Mouse (Mus musculus) small intestine, adult 2 months (tissue): ENCODE measurements around the gene Ldlr. TPM values are rescaled to one million over a fixed set of nuclear protein-coding genes. Genes with fewer than 3 reads are reported as not detected.
"Not testable (repeated sequence)": the region's sequence is repeated elsewhere in the genome, so short reads cannot be mapped to it uniquely, and the experiment has no call there.

ENCODE experiments used
- H3K27ac ChIP-seq: fragments of 200-500 bp; 2 replicates; pipeline ENCODE4 v1.5.1; 2012; ENCODE audit warnings: low read depth, low read length, control low read depth, inconsistent platforms; ENCODE audit not compliant: insufficient read depth
- H3K27me3 ChIP-seq: fragments of 200-500 bp; 2 replicates; pipeline ENCODE4 v1.6.1; 2012; ENCODE audit warnings: mild to moderate bottlenecking, moderate library complexity, low read length, inconsistent platforms; ENCODE audit not compliant: control insufficient read depth, insufficient read depth
- H3K36me3 ChIP-seq: fragments of 200-500 bp; 2 replicates; pipeline ENCODE4 v1.6.1; 2012; ENCODE audit warnings: mild to moderate bottlenecking, low read length, control low read depth, inconsistent platforms; ENCODE audit not compliant: control insufficient read depth, insufficient read depth
- H3K4me1 ChIP-seq: fragments of 200-500 bp; 2 replicates; pipeline ENCODE4 v1.6.1; 2012; ENCODE audit warnings: low read length, inconsistent platforms, mixed read lengths; ENCODE audit not compliant: control insufficient read depth, insufficient read depth, insufficient read length
- H3K4me3 ChIP-seq: fragments of 200-500 bp; 2 replicates; pipeline ENCODE4 v1.5.1; 2012; ENCODE audit warnings: low read depth, mild to moderate bottlenecking, control low read depth, inconsistent platforms, low read length, moderate library complexity
- CTCF ChIP-seq: fragments of 200-500 bp; IDR thresholded peaks from 2 replicates; pipeline ENCODE4 v1.5.1; 2012; ENCODE audit warnings: low read depth, mild to moderate bottlenecking, control low read depth, inconsistent platforms, low read length, moderate library complexity, mixed read lengths; ENCODE audit not compliant: insufficient replicate concordance, insufficient read length; ENCODE audit errors: extremely low read depth
- POLR2A ChIP-seq: fragments of 200-500 bp; IDR thresholded peaks from 2 replicates; pipeline ENCODE4 v1.6.1; 2012; ENCODE audit warnings: low read depth, mild to moderate bottlenecking, control low read depth, inconsistent platforms, low read length, moderate library complexity
- WGBS: fragments of 180-500 bp; shearing (Covaris S2); methylation state at CpG from one replicate; pipeline ENCODE4 v1.1.7; 2018; 5-methylcytosine and 5-hydroxymethylcytosine counted together
- polyA plus RNA-seq: library from polyadenylated mRNA; depleted of rRNA; stranded (reverse); fragments of >200 nt; gene quantifications from 2 replicates; pipeline ENCODE4 v1.2.3, GENCODE M21; 2012

Ldlr gene
- polyA plus RNA-seq, 1 experiment: 58.9 TPM

- no peak overlapping the region; the same call in 1 of the 2 replicates for H3K4me3 ChIP-seq
- H3K36me3 ChIP-seq: peaks cover 7% of the 10 kb centered on the region; the same call in 1 of the 2 replicates
- H3K4me1 ChIP-seq: peaks cover 6% of the 10 kb centered on the region
- H3K27ac ChIP-seq: no peak overlapping the region
- WGBS: 14% methylated on average over 8 of the region's 8 CpGs
- H3K27me3 ChIP-seq: no peaks in the 10 kb centered on the region
- no peak for TF ChIP-seq POLR2A
- TF ChIP-seq CTCF: no peak
These were observed 69.4 kb downstream of the Ldlr start for GRCm38 (mm10) chr9:21792644-21793043.

- not testable (repeated sequence) for H3K4me1 ChIP-seq, H3K27me3 ChIP-seq, H3K36me3 ChIP-seq, H3K4me3 ChIP-seq, H3K27ac ChIP-seq
- 94% methylated on average over 6 of the region's 6 CpGs for WGBS
These were observed 70.2 kb downstream of the Ldlr start for GRCm38 (mm10) chr9:21793507-21793906.

- Histone ChIP-seq H3K27ac (no peak overlapping the region), H3K4me1 (peaks cover 11% of the 10 kb centered on the region), H3K27me3 (no peaks in the 10 kb centered on the region), H3K4me3 (no peak overlapping the region), H3K36me3 (peaks cover 7% of the 10 kb centered on the region; the same call in 1 of the 2 replicates)
- 94% methylated on average over 18 of the region's 18 CpGs for WGBS
- TF ChIP-seq CTCF (no peak), POLR2A (no peak)
These were observed 71.1 kb downstream of the Ldlr start for GRCm38 (mm10) chr9:21794344-21794834.

DNA sequence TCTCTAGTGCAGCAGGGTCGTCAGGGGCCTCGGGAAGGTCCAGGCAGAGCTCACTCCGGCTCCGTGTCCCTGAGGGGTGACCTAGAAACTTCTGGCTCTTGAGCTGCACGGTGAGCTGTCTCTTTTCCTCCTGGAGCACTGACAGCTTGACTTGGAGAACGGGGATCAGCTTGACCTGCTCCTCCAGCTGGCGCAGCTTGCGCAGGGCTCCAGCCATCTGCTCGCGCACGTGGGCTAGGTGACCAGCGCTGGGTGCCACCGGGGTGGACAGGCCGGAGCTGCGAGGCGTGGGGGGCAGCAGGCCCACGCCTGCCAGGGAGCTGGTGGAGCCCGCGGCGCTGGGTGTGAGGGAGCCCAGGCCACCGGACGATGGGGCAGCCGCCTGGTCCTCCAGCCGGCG lies 71.6 kb downstream of the Ldlr start:
- Histone ChIP-seq H3K4me1 (peaks cover 11% of the 10 kb centered on the region), H3K27ac (no peak overlapping the region), H3K36me3 (peaks cover 7% of the 10 kb centered on the region; the same call in 1 of the 2 replicates), H3K27me3 (no peaks in the 10 kb centered on the region), H3K4me3 (no peak overlapping the region)
- no peak for TF ChIP-seq POLR2A
- TF ChIP-seq CTCF: no peak
- 96% methylated on average over 25 of the region's 25 CpGs for WGBS

GRCm38 (mm10) chr9:21795579-21795978 lies 72.3 kb downstream of the Ldlr start:
- no peak for TF ChIP-seq CTCF
- no peak for TF ChIP-seq POLR2A
- H3K4me1 ChIP-seq: peaks cover 11% of the 10 kb centered on the region
- H3K27ac ChIP-seq: no peak overlapping the region
- H3K4me3 ChIP-seq: no peak overlapping the region
- whole genome bisulfite sequencing: 91% methylated on average over 5 of the region's 5 CpGs
- no peaks in the 10 kb centered on the region for H3K27me3 ChIP-seq
- H3K36me3 ChIP-seq: peaks cover 7% of the 10 kb centered on the region; the same call in 1 of the 2 replicates

DNA sequence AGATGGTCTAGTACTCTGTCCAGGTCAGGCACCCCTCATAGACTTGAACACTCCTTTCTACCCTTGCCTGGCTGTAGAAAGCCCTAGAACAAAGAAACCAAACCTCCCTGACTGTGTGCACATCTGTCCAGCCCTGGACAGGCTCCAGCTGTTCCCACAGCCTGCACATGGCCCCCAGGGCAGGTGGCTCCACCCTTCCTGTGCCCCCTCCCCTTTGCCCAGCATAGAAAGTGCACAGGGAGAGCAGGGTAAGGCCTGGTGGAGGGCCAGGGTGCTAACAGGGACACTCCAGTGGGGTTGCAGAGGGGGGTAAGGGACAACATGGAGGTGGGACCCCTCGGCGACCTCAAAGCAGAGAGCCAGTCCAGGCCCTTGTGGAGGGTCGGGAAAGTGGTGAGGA lies 73.0 kb downstream of the Ldlr start:
- Histone ChIP-seq H3K4me3 (peak overlapping the region; percentile 14), H3K36me3 (peaks cover 7% of the 10 kb centered on the region; the same call in 1 of the 2 replicates), H3K4me1 (peaks cover 11% of the 10 kb centered on the region), H3K27ac (peak overlapping the region; percentile 42), H3K27me3 (no peaks in the 10 kb centered on the region)
- TF ChIP-seq POLR2A: no peak
- TF ChIP-seq CTCF: no peak
- WGBS: 60% methylated on average over 3 of the region's 3 CpGs

DNA sequence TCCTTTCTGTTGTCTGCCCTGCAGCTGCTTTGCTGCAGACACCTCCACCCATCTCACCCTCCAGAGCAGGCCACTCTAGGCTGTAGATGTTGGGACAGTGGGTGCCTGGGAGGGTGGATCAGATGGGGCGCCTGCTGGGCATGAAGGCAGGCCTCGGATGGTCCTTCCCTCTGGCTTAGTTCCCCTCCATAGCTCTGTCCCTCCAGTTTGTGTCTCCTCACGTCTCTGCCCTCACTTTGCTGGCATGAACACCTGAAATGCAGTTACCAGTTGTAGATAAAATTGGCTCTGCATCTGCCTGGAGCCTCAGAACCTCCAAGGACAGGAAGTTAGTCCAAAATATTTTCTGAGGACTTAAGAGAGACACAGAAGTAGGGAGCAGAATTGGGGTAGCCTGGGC lies 73.6 kb downstream of the Ldlr start:
- H3K27ac ChIP-seq: peak overlapping the region; percentile 54; the same call in 1 of the 2 replicates

GRCm38 (mm10) chr9:21797921-21798344 lies 74.7 kb downstream of the Ldlr start:
- WGBS: 3% methylated on average over 25 of the region's 26 CpGs
- peak overlapping the region; percentile 57 for H3K27ac ChIP-seq
- H3K27me3 ChIP-seq: no peaks in the 10 kb centered on the region
- TF ChIP-seq CTCF (no peak), POLR2A (no peak; the same call in 1 of the 2 replicates)
- peak overlapping the region; percentile 81 for H3K4me3 ChIP-seq
- peaks cover 7% of the 10 kb centered on the region for H3K4me1 ChIP-seq
- peaks cover 7% of the 10 kb centered on the region; the same call in 1 of the 2 replicates for H3K36me3 ChIP-seq

More for the DNA sequence above, 73.6 kb downstream of the Ldlr start:
- H3K27me3 ChIP-seq: no peaks in the 10 kb centered on the region
- TF ChIP-seq CTCF (no peak), POLR2A (no peak)
- peak overlapping the region; percentile 20; the same call in 1 of the 2 replicates for H3K4me3 ChIP-seq
- peaks cover 7% of the 10 kb centered on the region; the same call in 1 of the 2 replicates for H3K36me3 ChIP-seq
- 72% methylated on average over 3 of the region's 3 CpGs for whole genome bisulfite sequencing
- H3K4me1 ChIP-seq: peaks cover 11% of the 10 kb centered on the region
